Mouse (Mus musculus): ENCODE measurements around the gene Sardh.

DNA sequence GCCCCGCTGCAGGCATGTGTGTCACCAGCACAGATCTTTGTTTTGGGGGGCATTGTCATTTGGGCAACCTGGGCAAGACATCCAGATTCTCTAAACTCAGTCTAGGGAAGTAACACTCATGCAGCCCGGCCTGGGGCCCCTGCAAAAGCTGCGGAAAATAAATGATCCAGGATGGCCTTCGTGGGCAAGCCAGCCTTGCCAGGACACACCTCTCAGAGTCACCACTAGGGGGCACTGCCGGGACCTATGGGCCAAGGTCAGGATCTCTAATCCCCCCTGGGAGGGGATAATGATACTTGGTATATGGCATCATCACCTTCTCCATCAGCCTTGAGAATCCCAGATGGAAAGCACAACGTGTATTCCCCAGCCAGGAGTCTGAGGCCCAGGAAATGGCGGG, 37.9 kb downstream of the Sardh start:
- TF ChIP-seq POLR2A (IDR thresholded peaks at IDR 0.05; ENCODE audit: insufficient read depth, low read length) = no peak
- peak; percentile 59 for TF ChIP-seq CTCF (IDR thresholded peaks at IDR 0.05; ENCODE audit: low read depth, low read length)
